Mouse (Mus musculus) cerebral cortex, adult 2 months (tissue): ENCODE data around the gene Dpysl4.

Experiments used
- WGBS: fragments of 180-500 bp; shearing (Covaris S2); methylation state at CpG from one replicate; pipeline ENCODE4 v1.1.7; 2018; 5-methylcytosine and 5-hydroxymethylcytosine counted together

The Dpysl4 gene

GRCm38 (mm10) chr7:139149373-139149772, 63.6 kb downstream of the Dpysl4 start:
- WGBS, result 42% methylated on average over 7 of the region's 7 CpGs

DNA sequence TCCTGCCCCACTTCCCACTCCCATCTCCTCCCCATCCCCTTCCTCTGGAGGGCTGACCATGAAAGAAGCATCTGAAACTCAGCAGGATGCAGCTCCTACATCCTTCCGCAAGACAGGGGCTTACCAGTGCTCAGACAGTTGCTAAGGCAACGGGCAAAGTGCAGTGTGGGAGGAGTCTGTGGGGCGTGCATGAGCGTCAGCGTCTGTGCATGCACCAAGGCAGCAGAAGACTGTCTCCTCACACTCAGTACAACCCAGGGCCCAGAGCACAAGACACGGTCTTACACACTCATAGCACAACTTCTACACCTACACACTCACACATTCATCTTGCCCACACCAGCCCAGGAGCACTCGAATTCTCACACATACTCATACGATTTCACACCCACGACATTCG, 65.3 kb downstream of the Dpysl4 start:
- WGBS, result 29% methylated on average over 10 of the region's 10 CpGs
